Mouse (Mus musculus) forebrain, embryonic 11.5 days (tissue): ENCODE measurements around the gene Sntn. TPM values are rescaled to one million over a fixed set of nuclear protein-coding genes. Genes with fewer than 3 reads are reported as not detected.

Source experiments
- polyA plus RNA-seq: library from polyadenylated mRNA; unstranded; fragments of >200 nt; fragmentation: Nextera tagmentation; extraction: Ambion mirVana; gene quantifications from 2 replicates; pipeline ENCODE4 v1.2.1, GENCODE M21; 2014

The Sntn gene
- polyA plus RNA-seq, 1 experiment from 2014 or later, result not detected

Other genes starting within 250 kb of the Sntn start
- not detected in 2 replicates for gene Gm281, start 243.6 kb downstream of the Sntn start, polyA plus RNA-seq